Mouse (Mus musculus): Measurements from ENCODE around the gene Pskh1. TPM values are rescaled to one million over a fixed set of nuclear protein-coding genes. Genes with fewer than 3 reads are reported as not detected.
A peak's percentile ranks its signal among the peaks of the same experiment; 100 is the strongest.

The Pskh1 gene
- polyA plus RNA-seq, 1 experiment from 2014 or later = 12.0 TPM

- 41% methylated on average over 16 of the region's 16 CpGs for WGBS
- Histone ChIP-seq H3K9ac (replicated peaks) (peak overlapping the region; percentile 96), H3K4me2 (replicated peaks) (peak overlapping the region; percentile 66), H3K27me3 (no peaks in the 10 kb centered on the region), H3K36me3 (no peaks in the 10 kb centered on the region), H3K4me1 (peaks cover 9% of the 10 kb centered on the region), H3K4me3 (peak overlapping the region; percentile 93), H3K9me3 (no peaks in the 10 kb centered on the region), H3K27ac (replicated peaks) (peak overlapping the region; percentile 87)
- no peak for ATAC-seq (replicated peaks)
These were observed 838 bp downstream of the Pskh1 start for GRCm38 (mm10) chr8:105900941-105901616.

GRCm38 (mm10) chr8:105919390-105919789 lies 19.1 kb downstream of the Pskh1 start:
- H3K4me3 ChIP-seq = no peak overlapping the region
- no peaks in the 10 kb centered on the region for H3K27me3 ChIP-seq
- 85% methylated on average over 3 of the region's 3 CpGs for WGBS
- H3K9me3 ChIP-seq = no peaks in the 10 kb centered on the region
- no peak for ATAC-seq (replicated peaks)
- no peak overlapping the region for H3K9ac ChIP-seq (replicated peaks)
- no peak overlapping the region for H3K27ac ChIP-seq (replicated peaks)
- H3K4me1 ChIP-seq = no peaks in the 10 kb centered on the region
- peaks cover 8% of the 10 kb centered on the region; the same call in 1 of the 2 replicates for H3K36me3 ChIP-seq
- no peak overlapping the region for H3K4me2 ChIP-seq (replicated peaks)

GRCm38 (mm10) chr8:105925123-105925522 lies 24.9 kb downstream of the Pskh1 start:
- no peak overlapping the region for H3K9ac ChIP-seq (replicated peaks)
- no peak overlapping the region for H3K27ac ChIP-seq (replicated peaks)
- whole genome bisulfite sequencing = 73% methylated on average over 3 of the region's 3 CpGs

GRCm38 (mm10) chr8:105930602-105931001 lies 30.4 kb downstream of the Pskh1 start:
- 11% methylated on average over 8 of the region's 8 CpGs for WGBS
- peaks cover 6% of the 10 kb centered on the region for H3K4me1 ChIP-seq
- no peak overlapping the region for H3K4me3 ChIP-seq
- H3K4me2 ChIP-seq (replicated peaks) = no peak overlapping the region
- H3K27ac ChIP-seq (replicated peaks) = peak overlapping the region; percentile 58; the same call in 1 of the 2 replicates
- H3K9ac ChIP-seq (replicated peaks) = 0 out of 2 replicates have a peak overlapping the region, but pooled peaks have one; percentile 9
- peak; percentile 67 for ATAC-seq (replicated peaks)
- no peaks in the 10 kb centered on the region for H3K9me3 ChIP-seq
- peaks cover 4% of the 10 kb centered on the region; the same call in 1 of the 2 replicates for H3K36me3 ChIP-seq
- H3K27me3 ChIP-seq = no peaks in the 10 kb centered on the region

More at GRCm38 (mm10) chr8:105925123-105925522, 24.9 kb downstream of the Pskh1 start:
- ATAC-seq (replicated peaks) = no peak
- Histone ChIP-seq H3K4me3 (no peak overlapping the region), H3K36me3 (no peaks in the 10 kb centered on the region), H3K9me3 (no peaks in the 10 kb centered on the region), H3K4me2 (replicated peaks) (no peak overlapping the region), H3K27me3 (no peaks in the 10 kb centered on the region), H3K4me1 (peaks cover under 1% of the 10 kb centered on the region; the same call in 1 of the 2 replicates)

DNA sequence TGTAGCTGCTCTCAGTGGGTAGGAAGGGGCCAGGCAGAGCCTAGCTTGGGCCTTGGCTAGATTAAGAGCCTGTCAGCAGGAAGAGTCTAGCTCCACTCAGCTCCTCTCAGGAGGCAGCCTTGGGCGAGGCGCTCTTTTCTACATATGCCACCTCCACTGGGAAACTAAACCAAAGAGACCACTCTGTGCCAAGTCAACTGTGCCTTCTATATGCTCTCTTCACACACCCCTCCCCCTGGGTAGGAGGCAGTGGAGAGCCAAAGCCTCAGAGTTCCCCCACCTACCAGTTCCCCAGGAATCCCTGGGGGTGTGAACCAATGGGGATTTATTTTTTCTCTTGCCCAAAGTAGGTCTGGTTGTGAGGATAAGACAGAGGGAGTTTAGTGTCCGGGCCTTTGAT lies 31.0 kb downstream of the Pskh1 start:
- no peak for ATAC-seq (replicated peaks)
- WGBS = 84% methylated on average over 3 of the region's 3 CpGs
- peaks cover 13% of the 10 kb centered on the region for H3K4me1 ChIP-seq
- no peak overlapping the region for H3K27ac ChIP-seq (replicated peaks)
- H3K9ac ChIP-seq (replicated peaks) = no peak overlapping the region
- H3K4me3 ChIP-seq = no peak overlapping the region
- H3K36me3 ChIP-seq = peaks cover 4% of the 10 kb centered on the region; the same call in 1 of the 2 replicates
- no peak overlapping the region for H3K4me2 ChIP-seq (replicated peaks)
- H3K27me3 ChIP-seq = no peaks in the 10 kb centered on the region
- no peaks in the 10 kb centered on the region for H3K9me3 ChIP-seq

DNA sequence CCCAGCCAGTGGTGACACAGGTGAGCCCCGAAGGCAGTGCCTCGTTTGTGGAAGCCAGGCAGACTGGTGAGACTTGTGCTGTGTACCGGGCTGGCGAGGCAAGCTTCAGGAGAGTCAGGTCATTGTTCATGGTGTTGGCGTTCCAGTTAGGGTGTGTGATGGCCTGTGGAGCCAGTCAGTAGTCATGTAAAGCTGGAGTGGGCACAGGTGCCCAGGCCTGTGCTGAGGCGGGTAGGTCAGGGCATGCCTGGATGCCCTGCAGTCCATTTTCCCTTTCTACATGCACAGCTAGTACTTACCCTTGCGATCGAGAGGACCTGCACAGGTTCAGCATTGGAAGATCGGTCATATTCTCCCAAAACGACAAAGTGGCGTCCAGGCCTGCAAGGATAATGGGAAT lies 32.3 kb downstream of the Pskh1 start:
- no peak for ATAC-seq (replicated peaks)
- Histone ChIP-seq H3K27ac (replicated peaks) (no peak overlapping the region), H3K27me3 (no peaks in the 10 kb centered on the region), H3K4me1 (peaks cover 18% of the 10 kb centered on the region), H3K9me3 (no peaks in the 10 kb centered on the region), H3K4me3 (no peak overlapping the region), H3K9ac (replicated peaks) (no peak overlapping the region), H3K4me2 (replicated peaks) (no peak overlapping the region), H3K36me3 (peaks cover 4% of the 10 kb centered on the region; the same call in 1 of the 2 replicates)
- 93% methylated on average over 11 of the region's 11 CpGs for WGBS

- ATAC-seq (replicated peaks) = no peak
- no peak within 1 kb of the TSS for H3K4me2 ChIP-seq (replicated peaks)
- H3K9me3 ChIP-seq = no peaks in the 10 kb centered on the region
- peaks cover 27% of the 10 kb centered on the region for H3K4me1 ChIP-seq
- no peaks in the 10 kb centered on the region for H3K27me3 ChIP-seq
- peaks cover 4% of the 10 kb centered on the region; the same call in 1 of the 2 replicates for H3K36me3 ChIP-seq
- no peak within 1 kb of the TSS for H3K4me3 ChIP-seq
- H3K27ac ChIP-seq (replicated peaks) = no peak within 1 kb of the TSS
- H3K9ac ChIP-seq (replicated peaks) = no peak within 1 kb of the TSS
- 98% methylated on average over 2 of the region's 2 CpGs for WGBS
These were observed 33.5 kb downstream of the Pskh1 start, which contains the start of gene Ctrl for GRCm38 (mm10) chr8:105933762-105934161. Ctrl (minus strand) TSS chr8:105933862.

DNA sequence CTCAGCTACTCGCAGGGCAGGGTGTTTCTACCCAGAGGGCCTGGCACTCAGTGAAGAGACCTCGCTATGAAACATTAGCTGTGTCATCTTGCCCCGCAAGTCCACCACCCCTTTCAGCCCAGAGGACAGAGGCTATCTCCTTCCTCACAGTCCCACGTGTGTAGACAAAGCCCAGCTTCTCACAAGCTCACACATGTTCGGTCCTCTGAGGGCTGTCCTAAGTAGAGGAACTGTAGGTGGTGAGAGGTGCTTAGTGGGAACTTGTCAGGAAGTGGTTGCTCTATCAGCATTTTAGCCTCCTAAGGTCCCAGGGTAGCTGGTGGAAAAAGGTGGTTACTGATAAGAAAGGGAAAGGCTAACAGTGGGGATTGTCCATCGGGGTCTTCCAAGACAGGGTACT lies 34.9 kb downstream of the Pskh1 start:
- Histone ChIP-seq H3K27ac (replicated peaks) (no peak overlapping the region), H3K4me1 (peaks cover 26% of the 10 kb centered on the region), H3K4me3 (no peak overlapping the region), H3K27me3 (no peaks in the 10 kb centered on the region), H3K36me3 (peaks cover 4% of the 10 kb centered on the region; the same call in 1 of the 2 replicates), H3K4me2 (replicated peaks) (no peak overlapping the region), H3K9ac (replicated peaks) (no peak overlapping the region), H3K9me3 (no peaks in the 10 kb centered on the region)
- WGBS = 87% methylated on average over 6 of the region's 6 CpGs
- ATAC-seq (replicated peaks) = no peak

GRCm38 (mm10) chr8:105935863-105936603 lies 35.8 kb downstream of the Pskh1 start:
- no peak for ATAC-seq (replicated peaks)
- Histone ChIP-seq H3K27ac (replicated peaks) (peak overlapping the region; percentile 86; the same call in 1 of the 2 replicates), H3K9ac (replicated peaks) (peak overlapping the region; percentile 84), H3K4me3 (peak overlapping the region; percentile 81), H3K9me3 (no peaks in the 10 kb centered on the region), H3K36me3 (peaks cover 4% of the 10 kb centered on the region; the same call in 1 of the 2 replicates), H3K4me2 (replicated peaks) (peak overlapping the region; percentile 86), H3K4me1 (peaks cover 22% of the 10 kb centered on the region), H3K27me3 (no peaks in the 10 kb centered on the region)
- WGBS = 28% methylated on average over 7 of the region's 7 CpGs

DNA sequence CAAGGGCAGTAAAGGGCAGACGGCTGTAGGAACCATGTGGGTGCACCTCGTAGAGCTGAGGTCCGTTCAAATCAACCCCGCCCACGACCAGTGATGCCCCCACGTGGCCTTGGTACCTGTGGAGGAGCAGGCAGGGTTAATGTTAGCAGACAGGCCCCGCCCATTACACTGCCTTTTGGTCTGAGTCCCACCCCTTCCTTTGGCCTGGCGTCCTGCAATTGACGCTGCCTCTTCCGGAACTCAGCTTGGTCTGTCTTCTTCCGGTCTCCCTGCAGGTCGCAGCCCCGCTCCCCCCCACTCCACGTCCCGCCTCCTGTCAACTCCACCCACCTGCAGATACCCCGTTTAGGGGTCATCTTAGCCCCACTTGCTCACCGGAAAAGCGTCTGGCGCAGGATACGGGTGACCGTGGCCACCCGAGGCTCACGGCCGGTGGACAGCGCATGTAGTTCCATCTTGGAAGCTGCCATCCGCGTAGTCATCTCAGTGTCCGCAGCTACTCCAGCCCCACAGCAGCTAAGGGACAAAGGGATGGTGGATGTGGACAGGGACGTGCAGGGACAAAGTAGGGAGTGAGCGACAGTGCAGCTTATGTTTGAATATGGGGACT lies 36.7 kb downstream of the Pskh1 start:
- Histone ChIP-seq H3K27ac (replicated peaks) (peak overlapping the region; percentile 86), H3K4me1 (peaks cover 22% of the 10 kb centered on the region), H3K9ac (replicated peaks) (peak overlapping the region; percentile 84), H3K4me2 (replicated peaks) (peak overlapping the region; percentile 86), H3K36me3 (peaks cover 4% of the 10 kb centered on the region; the same call in 1 of the 2 replicates), H3K9me3 (no peaks in the 10 kb centered on the region), H3K4me3 (peak overlapping the region; percentile 81), H3K27me3 (no peaks in the 10 kb centered on the region)
- peak; percentile 88 for ATAC-seq (replicated peaks)
- under 1% methylated on average over 30 of the region's 30 CpGs for WGBS

GRCm38 (mm10) chr8:105937496-105938305 lies 37.5 kb downstream of the Pskh1 start:
- Histone ChIP-seq H3K36me3 (no peaks in the 10 kb centered on the region), H3K27me3 (no peaks in the 10 kb centered on the region), H3K4me3 (peak overlapping the region; percentile 81), H3K9me3 (no peaks in the 10 kb centered on the region), H3K9ac (replicated peaks) (peak overlapping the region; percentile 84), H3K4me1 (peaks cover 22% of the 10 kb centered on the region), H3K4me2 (replicated peaks) (peak overlapping the region; percentile 86), H3K27ac (replicated peaks) (peak overlapping the region; percentile 86)
- peak; percentile 44 for ATAC-seq (replicated peaks)
- WGBS = 3% methylated on average over 33 of the region's 33 CpGs

All from forebrain, embryonic 15.5 days (tissue).